Mouse (Mus musculus) heart, embryonic 16.5 days (tissue): ENCODE data around the gene Kpnb1. TPM values are rescaled to one million over a fixed set of nuclear protein-coding genes. Genes with fewer than 3 reads are reported as not detected.

ENCODE experiments used
- ATAC-seq: fragments of 200-750 bp; cut with Nextera tagmentation; replicated peaks from 2 replicates; pipeline ENCODE4 v1.8.0; 2017; ENCODE audit warnings: moderate number of reproducible peaks; ENCODE audit not compliant: insufficient read depth, low FRiP score; ENCODE audit errors: extremely low read depth
- H3K27ac ChIP-seq: fragments of 300-500 bp; sonication (generic); 2 replicates; pipeline ENCODE4 v1.5.1; 2014; ENCODE audit warnings: mild to moderate bottlenecking, low read length, control low read depth, moderate library complexity
- H3K27me3 ChIP-seq: fragments of 300-500 bp; sonication (generic); 2 replicates; pipeline ENCODE4 v1.6.1; 2014; ENCODE audit warnings: low read length, mixed read lengths; ENCODE audit not compliant: control insufficient read depth, insufficient read depth
- H3K36me3 ChIP-seq: fragments of 300-500 bp; sonication (generic); 2 replicates; pipeline ENCODE4 v1.6.1; 2014; ENCODE audit not compliant: control insufficient read depth, insufficient read depth
- H3K4me1 ChIP-seq: fragments of 300-500 bp; sonication (generic); 2 replicates; pipeline ENCODE4 v1.6.1; 2014; ENCODE audit warnings: low read length, mixed read lengths; ENCODE audit not compliant: control insufficient read depth, insufficient read depth
- H3K4me2 ChIP-seq: fragments of 300-500 bp; sonication (generic); 2 replicates; pipeline ENCODE4 v1.6.1; 2014; ENCODE audit warnings: low read depth, mild to moderate bottlenecking, control low read depth, low read length
- H3K4me3 ChIP-seq: fragments of 300-500 bp; sonication (generic); 2 replicates; pipeline ENCODE4 v1.5.1; 2014; ENCODE audit warnings: mild to moderate bottlenecking, control low read depth, low read length
- H3K9ac ChIP-seq: fragments of 300-500 bp; sonication (generic); 2 replicates; pipeline ENCODE4 v1.6.1; 2014; ENCODE audit warnings: low read length, control low read depth
- H3K9me3 ChIP-seq: fragments of 300-500 bp; sonication (generic); replicated peaks from 2 replicates; pipeline ENCODE4 v1.6.1; 2016; ENCODE audit warnings: low read length; ENCODE audit not compliant: control insufficient read depth
- WGBS: fragments of 180-500 bp; shearing (Covaris S2); extraction: QIAGEN DNeasy Blood & Tissue Kit; methylation state at CpG from one replicate; pipeline ENCODE4 v1.1.7; 2014; 5-methylcytosine and 5-hydroxymethylcytosine counted together
- polyA plus RNA-seq: library from polyadenylated mRNA; unstranded; fragments of >200 nt; fragmentation: Nextera tagmentation; extraction: Ambion mirVana; gene quantifications from 2 replicates; pipeline ENCODE4 v1.2.1, GENCODE M21; 2015

Kpnb1 gene
- polyA plus RNA-seq, 1 experiment from 2014 or later: 31.3 TPM

DNA sequence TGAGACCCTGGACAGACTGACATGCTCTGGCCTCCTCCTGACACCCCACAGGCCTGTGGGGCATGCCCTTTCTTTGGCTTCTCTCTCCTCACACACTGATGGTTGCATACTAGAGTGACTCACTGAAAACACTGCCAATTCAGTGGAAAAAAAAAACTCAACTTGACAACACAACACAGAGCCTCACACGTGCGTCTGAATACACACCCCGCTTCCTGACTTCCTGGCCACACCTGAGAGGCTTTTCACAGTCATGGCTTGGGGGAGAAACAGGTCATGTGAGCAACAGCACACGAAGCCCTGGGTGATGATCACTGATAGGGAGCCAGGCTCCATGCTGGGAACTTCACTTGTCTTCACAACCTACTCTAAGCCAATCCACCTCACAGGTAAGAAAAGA, 46.9 kb downstream of the Kpnb1 start:
- Histone ChIP-seq H3K27me3 (peaks cover 11% of the 10 kb centered on the region), H3K9ac (no peak overlapping the region), H3K4me3 (no peak overlapping the region), H3K36me3 (no peaks in the 10 kb centered on the region), H3K4me2 (no peak overlapping the region), H3K9me3 (no peaks in the 10 kb centered on the region), H3K4me1 (no peaks in the 10 kb centered on the region), H3K27ac (no peak overlapping the region)
- ATAC-seq: no peak
- 60% methylated on average over 4 of the region's 4 CpGs for WGBS

DNA sequence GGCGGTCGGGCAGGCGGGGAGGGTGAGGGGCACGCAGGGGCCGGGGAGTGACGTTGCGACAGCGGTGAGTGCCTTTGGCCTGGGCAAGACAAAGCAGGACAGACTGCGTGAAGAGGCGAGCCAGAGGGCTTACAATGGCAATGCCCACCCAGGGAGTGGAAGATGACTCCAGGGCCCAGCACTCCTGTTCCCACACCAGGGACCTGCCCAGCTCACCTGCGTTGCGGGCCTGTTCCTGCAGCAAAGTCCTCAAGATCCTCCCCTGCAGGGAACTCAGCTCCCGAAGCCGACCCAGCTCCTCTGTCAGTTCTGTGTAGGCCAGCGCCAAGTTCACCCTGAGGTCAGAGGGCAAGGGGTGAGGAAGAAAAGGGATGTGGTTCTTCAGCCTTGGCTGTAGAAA, 48.4 kb downstream of the Kpnb1 start:
- Histone ChIP-seq H3K4me2 (peak overlapping the region; percentile 78), H3K36me3 (no peaks in the 10 kb centered on the region), H3K4me3 (peak overlapping the region; percentile 51), H3K9ac (peak overlapping the region; percentile 63), H3K27me3 (peaks cover 11% of the 10 kb centered on the region), H3K9me3 (no peaks in the 10 kb centered on the region), H3K4me1 (no peaks in the 10 kb centered on the region), H3K27ac (no peak overlapping the region)
- ATAC-seq: no peak; the same call in 1 of the 2 replicates
- 36% methylated on average over 14 of the region's 15 CpGs for WGBS

DNA sequence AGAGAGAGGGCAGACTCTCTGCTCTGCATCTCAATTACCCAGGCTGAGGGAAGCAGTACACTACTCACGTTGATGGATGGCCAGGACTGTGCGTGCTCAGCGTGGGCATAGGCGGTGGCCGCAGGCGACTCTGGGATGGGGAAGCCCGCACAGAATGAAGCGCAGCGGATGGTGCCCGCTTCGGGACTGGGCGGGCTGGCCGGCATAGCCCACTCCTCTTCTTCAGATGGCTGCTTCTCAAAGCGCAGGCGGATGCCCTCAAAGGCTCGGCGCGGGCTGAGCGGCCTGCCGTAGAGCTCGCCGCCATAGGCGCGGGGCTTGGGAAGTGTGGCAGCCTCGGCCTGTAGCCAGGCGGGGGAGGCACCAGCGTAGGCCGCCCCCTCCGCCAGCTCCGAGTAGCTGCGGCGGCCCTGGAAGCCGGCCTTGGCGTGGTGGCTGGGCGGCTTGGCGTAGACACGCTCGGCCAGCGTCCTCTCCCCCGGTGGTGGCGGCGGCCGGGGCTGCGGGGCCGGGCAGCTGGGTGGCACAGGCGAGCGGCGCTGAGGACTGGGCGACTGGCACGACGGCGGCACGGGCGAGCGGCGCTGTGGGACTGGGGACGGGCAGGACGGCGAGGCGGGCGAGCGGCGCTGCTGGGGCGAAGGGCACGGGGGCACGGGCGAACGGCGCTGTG, 49.0 kb downstream of the Kpnb1 start:
- H3K9me3 ChIP-seq: no peaks in the 10 kb centered on the region
- H3K9ac ChIP-seq: peak overlapping the region; percentile 63
- H3K4me2 ChIP-seq: peak overlapping the region; percentile 78
- WGBS: 27% methylated on average over 69 of the region's 69 CpGs
- H3K36me3 ChIP-seq: no peaks in the 10 kb centered on the region
- peaks cover 11% of the 10 kb centered on the region for H3K27me3 ChIP-seq
- H3K4me3 ChIP-seq: peak overlapping the region; percentile 51
- H3K27ac ChIP-seq: no peak overlapping the region
- peak; percentile 42; the same call in 1 of the 2 replicates for ATAC-seq
- no peaks in the 10 kb centered on the region for H3K4me1 ChIP-seq

DNA sequence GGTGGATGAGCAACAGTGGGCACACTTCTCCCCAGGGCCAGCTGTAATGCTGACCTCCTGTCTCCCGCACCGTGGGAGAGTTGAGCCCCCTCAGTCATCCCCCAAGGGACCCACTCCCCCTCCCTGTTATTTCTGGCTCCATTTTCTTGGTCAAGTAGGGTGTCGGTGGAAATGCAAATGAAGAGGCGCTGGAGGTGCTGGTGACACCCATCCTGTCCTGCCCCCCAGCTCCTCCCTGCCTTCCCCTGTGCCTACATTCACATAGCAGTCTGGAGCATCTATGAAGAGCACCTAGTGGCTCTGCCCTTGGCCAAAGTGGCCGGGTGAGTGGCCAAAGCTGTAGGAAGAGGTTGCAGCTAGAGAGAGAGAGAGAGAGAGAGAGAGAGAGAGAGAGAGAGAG, 54.4 kb downstream of the Kpnb1 start:
- no peak overlapping the region for H3K4me3 ChIP-seq
- no peaks in the 10 kb centered on the region for H3K36me3 ChIP-seq
- 43% methylated on average over 5 of the region's 5 CpGs for WGBS
- H3K4me1 ChIP-seq: no peaks in the 10 kb centered on the region
- no peaks in the 10 kb centered on the region for H3K9me3 ChIP-seq
- no peak overlapping the region for H3K27ac ChIP-seq
- no peak overlapping the region for H3K9ac ChIP-seq
- H3K4me2 ChIP-seq: no peak overlapping the region
- H3K27me3 ChIP-seq: peaks cover 16% of the 10 kb centered on the region
- no peak for ATAC-seq

DNA sequence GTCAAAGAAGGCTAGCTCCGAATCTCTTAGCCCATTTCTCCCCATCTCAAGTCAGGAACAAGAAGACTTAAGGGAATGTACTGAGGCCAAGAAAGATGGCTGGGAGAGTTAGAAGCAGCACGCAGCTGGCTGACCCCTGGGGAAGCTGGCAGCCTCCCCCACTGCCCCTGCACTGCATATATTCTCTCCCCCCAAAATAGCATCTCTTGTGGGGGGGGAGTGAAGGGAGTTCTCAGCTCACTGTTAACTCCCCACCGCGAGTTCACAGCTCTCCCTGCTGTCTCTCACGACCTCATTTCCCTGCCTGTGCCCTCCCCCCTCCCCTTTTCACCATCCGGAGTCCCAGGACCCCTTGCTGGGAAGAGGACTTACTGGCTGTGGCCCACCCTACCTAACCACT, 55.5 kb downstream of the Kpnb1 start:
- H3K27ac ChIP-seq: no peak overlapping the region
- ATAC-seq: no peak
- H3K9me3 ChIP-seq: no peaks in the 10 kb centered on the region
- peaks cover 5% of the 10 kb centered on the region for H3K4me1 ChIP-seq
- H3K36me3 ChIP-seq: no peaks in the 10 kb centered on the region
- H3K9ac ChIP-seq: no peak overlapping the region
- WGBS: 15% methylated on average over 6 of the region's 6 CpGs
- H3K27me3 ChIP-seq: peaks cover 13% of the 10 kb centered on the region
- no peak overlapping the region for H3K4me2 ChIP-seq
- H3K4me3 ChIP-seq: no peak overlapping the region

DNA sequence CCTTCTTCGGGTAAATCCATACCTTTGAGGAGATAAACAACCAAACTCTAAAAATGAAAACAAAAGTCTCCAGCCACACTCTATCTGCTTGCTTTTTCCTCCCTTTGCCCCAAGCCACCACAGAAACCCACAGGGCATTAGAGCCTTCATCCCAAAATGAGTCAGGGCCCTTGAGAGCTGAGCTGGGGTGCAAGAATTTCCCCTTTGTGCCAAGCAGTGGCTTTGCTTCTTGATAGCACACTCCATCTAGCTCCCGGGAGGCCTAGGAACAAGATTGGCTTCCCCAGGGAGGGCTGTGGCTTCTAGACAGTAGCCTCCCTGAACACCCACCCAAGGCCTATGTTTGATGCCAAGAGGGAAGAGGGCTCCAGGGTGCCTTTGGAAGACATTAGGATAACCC, 56.0 kb downstream of the Kpnb1 start:
- Histone ChIP-seq H3K27me3 (peaks cover 13% of the 10 kb centered on the region), H3K4me3 (no peak overlapping the region), H3K27ac (no peak overlapping the region), H3K4me1 (peaks cover 8% of the 10 kb centered on the region), H3K36me3 (no peaks in the 10 kb centered on the region), H3K9ac (no peak overlapping the region), H3K4me2 (no peak overlapping the region), H3K9me3 (no peaks in the 10 kb centered on the region)
- ATAC-seq: no peak
- WGBS: 59% methylated on average over 2 of the region's 2 CpGs

DNA sequence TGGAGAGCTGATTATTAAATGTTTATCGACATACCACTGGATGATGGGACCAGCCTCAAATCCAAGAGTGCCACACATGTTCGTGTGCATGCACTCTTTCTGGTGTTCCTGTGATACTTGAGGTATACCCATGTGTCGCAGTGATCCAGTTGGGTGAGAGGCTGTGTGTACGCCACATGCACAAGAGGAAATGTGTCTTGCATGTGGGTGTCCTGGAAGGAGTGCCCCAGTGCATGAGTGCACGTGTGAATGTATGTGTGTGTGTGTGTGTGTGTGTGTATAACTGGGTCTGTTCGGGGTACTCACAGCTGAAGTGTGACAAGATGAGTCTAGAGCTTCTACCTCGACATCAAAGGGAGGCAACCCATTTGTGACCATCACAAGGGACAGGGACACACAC, 57.4 kb downstream of the Kpnb1 start:
- Histone ChIP-seq H3K4me2 (no peak overlapping the region), H3K9me3 (no peaks in the 10 kb centered on the region), H3K4me3 (no peak overlapping the region), H3K9ac (no peak overlapping the region), H3K36me3 (no peaks in the 10 kb centered on the region), H3K27ac (no peak overlapping the region), H3K27me3 (peaks cover 12% of the 10 kb centered on the region), H3K4me1 (peaks cover 9% of the 10 kb centered on the region)
- no peak for ATAC-seq
- WGBS: 69% methylated on average over 7 of the region's 7 CpGs

DNA sequence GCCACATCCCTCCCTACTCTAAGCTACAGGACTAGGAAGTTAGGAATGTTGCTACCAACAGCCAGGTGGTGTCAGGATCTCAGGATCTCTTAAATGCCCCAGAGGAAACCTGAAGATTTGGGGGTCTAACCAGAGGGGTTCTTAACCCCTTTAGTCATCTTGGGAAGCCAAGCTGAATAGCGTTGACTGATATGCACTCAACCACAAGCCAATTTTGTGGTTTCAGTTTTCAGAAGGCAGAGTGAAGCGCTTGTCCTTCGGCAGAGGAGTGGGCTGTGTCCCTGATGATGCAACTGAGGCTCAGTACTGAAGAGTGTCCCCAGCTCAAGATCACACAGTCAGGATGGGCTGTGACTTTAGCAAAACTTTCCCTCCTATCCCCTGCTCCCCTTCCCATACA, 58.7 kb downstream of the Kpnb1 start:
- peaks cover 12% of the 10 kb centered on the region for H3K27me3 ChIP-seq
- H3K4me3 ChIP-seq: no peak overlapping the region
- 68% methylated on average over 3 of the region's 3 CpGs for WGBS
- H3K9ac ChIP-seq: no peak overlapping the region
- H3K27ac ChIP-seq: no peak overlapping the region
- H3K9me3 ChIP-seq: no peaks in the 10 kb centered on the region
- H3K4me2 ChIP-seq: no peak overlapping the region
- no peak for ATAC-seq
- peaks cover 9% of the 10 kb centered on the region for H3K4me1 ChIP-seq
- H3K36me3 ChIP-seq: no peaks in the 10 kb centered on the region

DNA sequence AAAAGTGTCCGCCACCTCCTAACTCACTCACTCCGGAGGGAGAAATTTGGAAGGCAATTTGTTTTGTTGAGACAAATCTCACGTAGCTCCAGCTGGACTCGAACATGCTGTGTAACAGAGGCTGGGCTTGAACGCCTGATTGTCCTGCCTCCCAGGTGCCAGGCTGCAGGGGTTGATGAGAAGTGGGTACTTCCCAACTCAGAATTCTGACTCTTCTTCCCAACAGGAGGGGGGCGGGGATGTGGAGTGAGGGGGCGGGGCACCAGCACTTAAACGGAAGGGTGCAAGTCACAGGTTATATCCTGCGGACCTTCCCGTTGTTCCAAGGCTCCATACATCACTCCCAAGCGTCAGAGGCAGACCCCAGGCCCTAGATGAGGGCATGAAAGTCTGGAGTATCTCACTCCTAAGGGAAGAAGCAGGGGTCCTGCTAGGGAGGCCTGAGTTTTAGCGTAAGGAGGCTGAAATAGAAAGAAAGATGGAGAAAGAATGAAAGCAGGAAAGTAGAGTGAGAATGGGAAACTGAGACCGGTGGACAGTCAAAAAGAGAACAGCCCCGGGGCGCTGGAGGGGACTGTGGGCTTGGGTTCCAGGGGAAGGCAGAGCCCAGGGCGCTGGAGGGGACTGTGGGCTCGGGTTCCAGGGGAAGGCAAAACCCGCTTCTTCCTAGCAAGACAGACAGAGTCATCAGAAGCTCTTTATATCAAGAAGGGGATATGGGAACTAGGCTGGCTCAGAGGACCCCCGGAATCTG, 60.0 kb downstream of the Kpnb1 start:
- Histone ChIP-seq H3K27me3 (peaks cover 12% of the 10 kb centered on the region), H3K9ac (peak overlapping the region; percentile 77), H3K4me1 (peaks cover 9% of the 10 kb centered on the region), H3K4me3 (peak overlapping the region; percentile 66), H3K36me3 (no peaks in the 10 kb centered on the region), H3K27ac (no peak overlapping the region), H3K4me2 (peak overlapping the region; percentile 98), H3K9me3 (no peaks in the 10 kb centered on the region)
- WGBS: 26% methylated on average over 19 of the region's 19 CpGs
- ATAC-seq: no peak
